Mouse (Mus musculus): ENCODE measurements around the gene Ampd3. TPM values are rescaled to one million over a fixed set of nuclear protein-coding genes. Genes with fewer than 3 reads are reported as not detected.
A peak's percentile ranks its signal among the peaks of the same experiment; 100 is the strongest.

Ampd3 gene
- 29.2 and 34.2 TPM in 2 replicates for polyA plus RNA-seq (2012; rRNA removed)

GRCm38 (mm10) chr7:110768001-110768400, at the start of gene Ampd3:
Gene Ampd3, plus strand, starts transcription at chr7:110768206.
- no peak for DNase-seq (ENCODE audit: low read depth)

- DNase-seq (ENCODE audit: low read depth), result no peak
Measured at GRCm38 (mm10) chr7:110718505-110718904, 49.5 kb upstream of the Ampd3 start.

- no peak for DNase-seq (ENCODE audit: low read depth)
Measured at GRCm38 (mm10) chr7:110719857-110720256, 48.1 kb upstream of the Ampd3 start.

- no peak for DNase-seq (ENCODE audit: low read depth)
Measured at GRCm38 (mm10) chr7:110722183-110722582, 45.8 kb upstream of the Ampd3 start.

- no peak for DNase-seq (ENCODE audit: low read depth)
Measured at GRCm38 (mm10) chr7:110727049-110727448, 41.0 kb upstream of the Ampd3 start.

GRCm38 (mm10) chr7:110728876-110729275, 39.1 kb upstream of the Ampd3 start:
- DNase-seq (ENCODE audit: low read depth), result no peak

- no peak for DNase-seq (ENCODE audit: low read depth)
Measured at GRCm38 (mm10) chr7:110729295-110729694, 38.7 kb upstream of the Ampd3 start.

- no peak for DNase-seq (ENCODE audit: low read depth)
Measured at GRCm38 (mm10) chr7:110731091-110731967, 36.7 kb upstream of the Ampd3 start.

GRCm38 (mm10) chr7:110732001-110732632, 35.9 kb upstream of the Ampd3 start:
- DNase-seq (ENCODE audit: low read depth), result no peak

- DNase-seq (ENCODE audit: low read depth), result no peak
Measured at GRCm38 (mm10) chr7:110736914-110737313, 31.1 kb upstream of the Ampd3 start.

- DNase-seq (ENCODE audit: low read depth), result no peak
Measured at GRCm38 (mm10) chr7:110739764-110740163, 28.2 kb upstream of the Ampd3 start.

GRCm38 (mm10) chr7:110740188-110740587, 27.8 kb upstream of the Ampd3 start:
- no peak for DNase-seq (ENCODE audit: low read depth)

- no peak for DNase-seq (ENCODE audit: low read depth)
Measured at GRCm38 (mm10) chr7:110742022-110742421, 26.0 kb upstream of the Ampd3 start.

GRCm38 (mm10) chr7:110746087-110746562, 21.9 kb upstream of the Ampd3 start:
- peak; percentile 60 for DNase-seq (ENCODE audit: low read depth)

- no peak for DNase-seq (ENCODE audit: low read depth)
Measured at GRCm38 (mm10) chr7:110746809-110747208, 21.2 kb upstream of the Ampd3 start.

GRCm38 (mm10) chr7:110750834-110751233, 17.2 kb upstream of the Ampd3 start:
- no peak for DNase-seq (ENCODE audit: low read depth)

- no peak for DNase-seq (ENCODE audit: low read depth)
Measured at GRCm38 (mm10) chr7:110751634-110752033, 16.4 kb upstream of the Ampd3 start.

GRCm38 (mm10) chr7:110753310-110753709, 14.7 kb upstream of the Ampd3 start:
- DNase-seq (ENCODE audit: low read depth), result no peak

GRCm38 (mm10) chr7:110753926-110754330, 14.1 kb upstream of the Ampd3 start:
- no peak for DNase-seq (ENCODE audit: low read depth)

- no peak for DNase-seq (ENCODE audit: low read depth)
Measured at GRCm38 (mm10) chr7:110756440-110756839, 11.6 kb upstream of the Ampd3 start.

- DNase-seq (ENCODE audit: low read depth), result no peak
Measured at GRCm38 (mm10) chr7:110762605-110763180, 5.3 kb upstream of the Ampd3 start.

- no peak for DNase-seq (ENCODE audit: low read depth)
Measured at GRCm38 (mm10) chr7:110768451-110769064, 552 bp downstream of the Ampd3 start.

Measured in gonadal fat pad, adult 2 months (tissue).